Mouse (Mus musculus) gastrocnemius, postnatal 4 days (tissue): ENCODE measurements at regions not wholly inside any gene's neighbourhood (a gene's known extent, or its start where the extent isn't known, plus 50 kb on each side); places are given as distances from the start of the nearest gene placed in this dataset.

Experiments used
- DNase-seq, 2 experiments: peaks; one replicate each; pipeline ENCODE4 v3.0.0; 2021 to 2022; ENCODE audit warnings: low spot score in 2 of 2, mixed read lengths in 2 of 2

DNA sequence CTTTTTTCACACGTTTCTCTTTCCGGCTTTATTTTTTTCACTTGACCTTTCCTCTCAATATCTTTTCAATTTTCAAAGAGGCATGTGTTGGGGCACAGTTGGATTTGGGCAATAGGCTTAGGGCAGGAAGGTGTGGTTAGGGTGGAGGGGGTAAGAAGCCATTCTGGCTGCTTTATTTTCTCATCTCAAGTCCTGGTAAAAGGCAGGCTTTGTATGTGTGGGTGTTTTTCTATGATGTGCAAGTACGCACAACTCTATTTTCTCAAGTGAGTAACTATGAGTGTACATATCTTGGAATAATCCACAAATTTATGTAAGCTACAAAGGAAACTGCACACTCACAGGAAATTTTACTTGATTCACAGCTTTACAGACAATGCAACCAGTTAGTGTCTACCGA is 121.5 kb upstream of the Ifne start:
- DNase-seq: no peak

DNA sequence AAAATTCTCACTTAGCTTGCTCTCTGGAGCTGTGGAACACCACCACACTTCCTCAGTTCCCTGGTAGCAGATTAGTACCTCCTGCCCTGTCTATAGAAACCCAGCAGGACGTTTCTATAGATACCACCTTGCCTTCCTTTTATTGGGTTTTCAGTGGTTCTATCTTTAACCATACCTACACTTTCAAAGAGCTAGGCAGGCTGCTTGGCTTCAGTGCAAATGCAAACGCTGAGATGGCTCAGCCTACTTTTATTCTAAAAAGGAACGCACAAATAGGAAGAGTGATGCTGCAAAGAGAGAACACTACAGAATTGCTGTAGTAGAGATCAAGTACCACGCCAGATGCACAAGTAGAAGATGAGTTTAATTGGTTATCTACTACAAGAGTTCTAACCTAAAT is 120.9 kb upstream of the Ifne start:
- no peak for DNase-seq

DNA sequence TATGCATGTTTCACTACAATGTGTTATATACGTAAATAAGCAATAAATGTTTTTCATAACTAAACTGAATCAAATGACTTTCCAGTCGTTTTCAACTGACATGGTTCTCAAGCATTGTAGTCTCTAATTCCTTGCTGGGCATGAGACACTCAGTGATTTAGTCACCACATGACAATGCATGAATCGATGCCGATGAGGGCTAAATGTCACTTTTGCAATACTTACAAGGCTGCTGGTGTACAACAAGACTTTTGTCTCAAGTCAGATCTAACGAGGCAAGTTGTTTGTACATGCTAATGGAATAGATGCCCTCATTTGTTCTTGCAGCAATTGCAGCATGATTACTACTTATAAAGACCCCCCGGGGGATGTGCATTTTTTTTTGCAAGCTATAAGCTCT is 120.2 kb upstream of the Ifne start:
- no peak for DNase-seq

DNA sequence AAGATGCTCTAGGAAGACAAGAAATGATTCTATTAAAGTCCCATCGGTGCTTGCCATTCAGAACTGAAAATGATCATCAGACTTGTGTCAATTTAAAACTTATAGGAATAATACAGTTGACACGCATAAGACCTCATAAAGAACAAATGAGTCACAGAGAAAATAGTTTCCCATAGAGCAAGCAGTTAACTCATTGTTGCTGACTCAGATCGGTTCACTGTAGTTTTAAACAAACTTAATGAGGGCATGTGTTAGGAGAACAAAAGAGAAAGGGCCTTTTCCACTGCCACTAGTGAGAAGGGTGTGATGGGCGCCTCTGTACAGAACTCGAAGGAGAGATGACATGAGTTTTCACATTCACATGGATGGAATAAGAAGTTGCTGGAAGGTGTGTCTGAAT is 118.3 kb upstream of the Ifne start:
- DNase-seq: no peak

DNA sequence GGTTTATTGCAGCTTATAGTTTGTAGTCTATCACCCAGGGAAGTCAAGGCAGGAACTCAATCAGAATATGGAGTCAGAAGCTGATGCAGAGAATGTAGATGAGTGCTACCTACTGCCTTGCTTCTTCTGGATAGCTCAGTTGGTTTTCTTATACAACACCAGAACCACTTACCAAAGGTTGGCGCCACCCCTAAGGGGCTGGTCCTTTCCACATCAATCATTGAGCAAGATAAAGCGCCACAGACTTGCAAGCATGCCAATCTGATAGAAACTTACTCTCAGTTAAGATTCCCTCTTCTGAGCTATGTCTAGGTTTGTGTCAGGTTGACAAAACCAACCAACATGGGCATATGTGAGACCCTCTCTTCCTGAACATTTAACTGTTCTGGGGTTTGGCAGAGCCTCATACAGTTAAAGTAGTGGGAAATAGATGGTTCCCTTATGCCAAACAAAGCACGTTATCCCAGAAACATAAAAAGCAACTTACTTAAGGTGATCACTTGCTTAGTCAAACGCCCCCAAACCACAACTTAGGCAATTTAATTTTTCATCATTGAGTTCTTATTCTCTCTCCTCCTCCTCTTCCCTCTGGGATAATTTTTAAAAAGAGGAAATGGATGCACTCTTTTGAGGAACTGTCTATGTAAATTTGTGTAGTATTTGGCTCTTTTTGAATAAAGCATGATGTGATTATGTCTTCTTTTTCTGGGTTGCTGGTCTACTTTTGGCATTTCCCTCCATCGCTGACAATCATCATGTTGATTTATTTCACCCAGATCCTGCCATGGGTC is 115.3 kb upstream of the Ifne start:
- DNase-seq: no peak

DNA sequence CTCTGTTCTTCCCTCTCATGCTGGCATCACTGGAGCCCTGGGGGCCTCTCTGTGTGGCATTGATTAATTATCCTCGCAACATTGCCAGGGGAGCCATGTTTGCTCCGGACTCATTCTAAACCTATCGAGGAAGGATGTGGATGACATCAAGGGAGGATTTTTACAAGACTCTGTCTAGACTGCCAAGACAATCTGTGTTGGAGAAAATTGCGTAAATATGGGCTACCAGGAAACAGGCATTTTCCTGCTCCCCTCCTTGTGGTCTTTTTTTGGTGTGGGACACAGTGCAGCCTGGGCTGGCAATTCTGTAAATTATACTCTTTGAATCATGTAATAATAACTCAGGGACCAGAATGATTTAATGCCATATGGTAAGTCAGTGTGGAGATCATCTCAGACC is 114.5 kb upstream of the Ifne start:
- DNase-seq: no peak

DNA sequence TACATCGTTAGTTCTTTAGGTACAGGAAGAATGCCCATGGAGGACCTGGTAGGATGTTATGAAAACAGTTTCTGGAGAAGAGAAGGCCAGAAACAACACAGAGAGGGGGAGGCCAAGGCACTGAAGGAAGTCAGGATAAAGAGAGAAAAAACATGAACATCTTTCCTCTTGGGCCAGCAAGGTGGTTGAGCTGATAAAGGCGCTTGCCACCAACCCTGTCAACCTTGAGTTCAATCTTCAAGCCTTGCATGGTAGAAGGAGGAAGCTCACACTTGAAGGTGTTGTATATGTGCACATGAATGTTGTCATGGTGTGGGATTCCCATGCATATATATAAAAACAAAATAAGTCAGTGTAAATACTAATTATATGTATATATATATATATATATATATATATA is 112.5 kb upstream of the Ifne start:
- DNase-seq: no peak

DNA sequence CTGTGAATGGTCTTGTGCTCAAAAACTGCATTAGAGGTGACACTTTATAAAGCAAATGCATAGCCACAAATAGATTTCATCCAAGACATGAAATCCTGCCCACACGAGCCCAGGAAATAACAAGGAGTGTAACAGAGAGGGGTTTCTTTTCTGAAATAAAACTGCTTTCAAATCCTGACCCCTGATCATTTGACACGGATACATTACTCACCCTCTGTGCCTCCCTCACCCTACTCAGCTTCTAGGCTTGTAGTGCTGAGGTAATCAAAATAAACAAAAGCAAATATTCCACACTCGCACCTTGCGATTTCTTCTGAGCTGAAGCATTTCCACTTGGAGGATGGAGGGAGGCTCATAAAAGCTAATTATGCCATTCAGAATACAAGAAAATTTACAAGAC is 108.4 kb upstream of the Ifne start:
- no peak for DNase-seq

DNA sequence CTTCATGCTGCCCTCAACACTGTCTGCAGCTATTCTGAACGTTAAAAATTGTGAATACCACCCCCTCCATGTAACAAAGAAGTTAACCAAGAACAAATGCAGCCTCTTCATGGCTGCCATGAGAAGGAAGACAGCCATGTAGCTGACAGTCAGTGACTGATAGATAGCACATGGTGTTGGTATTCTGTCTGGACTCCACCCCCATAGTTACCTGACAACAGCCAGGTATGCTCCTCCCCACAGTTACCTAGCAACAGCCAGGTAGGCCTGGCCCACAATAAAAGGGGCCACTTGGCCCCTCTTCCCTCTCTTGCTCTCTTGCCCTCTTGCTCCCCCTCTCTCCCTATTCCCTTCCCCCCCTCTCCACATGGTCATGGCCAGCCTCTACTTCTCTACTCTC is 107.1 kb upstream of the Ifne start:
- DNase-seq: no peak

DNA sequence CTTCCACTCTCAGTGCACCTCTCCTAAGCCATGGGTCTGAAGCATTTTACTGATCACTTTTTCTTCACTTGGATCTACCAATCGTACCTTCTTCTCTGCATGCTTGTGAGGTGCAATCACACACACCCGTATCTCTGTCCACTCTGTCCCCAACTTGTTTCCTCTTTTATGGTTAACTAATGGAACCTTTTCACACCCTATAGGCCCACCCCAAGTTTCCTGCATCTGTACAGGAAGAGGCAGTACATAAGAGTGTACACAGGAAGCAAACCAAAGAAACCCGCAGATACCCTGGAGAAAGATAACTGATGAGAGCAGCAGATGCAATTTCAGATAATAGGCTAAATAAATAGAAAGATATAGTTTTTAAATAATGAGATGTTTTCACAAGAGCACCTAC is 102.5 kb upstream of the Ifne start:
- no peak for DNase-seq

DNA sequence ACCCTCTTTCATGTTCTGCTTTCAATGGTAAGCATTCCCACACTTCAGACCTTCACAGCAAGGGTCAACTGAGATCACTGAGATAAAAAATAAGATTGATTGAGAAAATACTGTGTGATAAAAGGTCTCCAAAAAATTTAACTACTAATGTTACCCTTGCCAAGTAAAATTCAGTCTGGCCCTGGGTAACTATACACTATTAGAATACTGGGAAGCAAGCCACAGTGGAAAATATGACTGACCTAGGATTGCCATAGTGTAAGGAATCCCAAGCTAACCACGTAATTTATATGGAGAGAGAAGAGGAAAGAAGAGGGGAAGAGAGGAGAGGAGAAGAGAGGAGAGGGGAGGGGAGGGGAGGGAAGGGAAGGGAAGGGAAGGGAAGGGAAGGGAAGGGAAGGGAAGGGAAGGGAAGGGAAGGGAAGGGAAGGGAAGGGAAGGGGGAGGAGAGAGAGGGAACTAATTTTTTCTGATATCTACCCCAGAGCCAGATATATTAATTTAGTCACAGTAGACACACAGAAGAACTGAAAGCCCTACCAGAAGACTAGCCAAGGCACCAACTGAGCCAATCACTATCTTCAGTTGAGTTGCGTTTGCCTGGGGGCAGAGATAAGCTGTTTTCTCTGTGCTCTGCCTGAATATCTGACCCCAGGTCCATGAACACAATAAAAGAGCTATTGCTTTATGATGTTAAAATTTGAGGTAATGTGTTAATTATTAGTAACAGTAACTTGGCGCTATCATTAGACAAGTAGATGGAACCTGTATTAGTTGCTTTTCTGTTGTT is 97.3 kb upstream of the Ifne start:
- no peak for DNase-seq

DNA sequence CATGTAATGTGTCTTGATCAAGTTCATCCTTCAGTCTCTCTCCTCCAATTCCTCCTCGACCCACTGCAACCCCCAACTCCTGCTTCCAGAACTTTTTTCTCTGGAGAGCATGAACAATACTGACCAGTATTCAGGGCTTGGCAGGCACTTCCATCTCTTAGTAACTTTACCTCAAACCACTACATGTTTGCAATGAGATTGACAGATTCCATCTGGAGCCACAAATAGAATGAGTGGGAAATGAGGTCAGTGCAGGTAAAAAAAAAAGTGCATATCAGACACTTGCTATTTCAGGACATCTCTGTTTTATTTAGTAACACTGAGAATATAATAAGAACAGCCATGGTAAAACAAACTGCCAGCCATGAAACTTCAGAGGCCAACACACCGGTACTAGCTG is 94.5 kb upstream of the Ifne start:
- DNase-seq: no peak

DNA sequence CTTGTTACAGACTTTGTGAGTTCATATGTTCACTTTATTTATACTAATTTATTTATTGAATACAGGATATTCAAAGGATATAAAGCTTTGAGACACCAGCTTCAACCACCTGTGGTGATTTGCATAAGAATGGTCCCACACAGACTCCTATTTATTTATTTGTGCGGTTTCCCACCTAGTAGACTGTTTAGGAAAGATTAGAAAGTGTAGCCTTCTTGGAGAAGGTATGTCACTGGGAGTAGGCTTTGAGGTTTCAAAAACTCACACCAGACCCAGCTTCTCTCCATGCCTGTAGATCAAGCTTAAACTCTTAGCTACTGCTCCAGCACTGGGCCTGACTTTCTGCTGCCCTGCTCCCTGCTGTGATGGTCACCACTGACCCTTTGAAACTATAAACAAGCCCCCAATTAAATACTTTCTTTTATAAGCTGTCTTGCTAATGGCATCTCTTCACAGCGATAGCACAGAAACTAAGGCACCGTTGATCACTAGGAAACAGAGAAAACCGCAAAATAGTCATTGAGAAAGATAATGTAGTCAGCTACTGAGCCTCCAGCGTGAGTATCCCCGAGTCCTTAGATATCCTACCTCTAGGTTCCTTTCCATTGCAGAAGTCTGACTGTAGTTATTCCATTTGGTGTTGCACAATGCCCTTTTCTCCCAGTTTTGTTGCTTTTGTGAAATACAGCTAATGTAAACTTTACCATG is 89.3 kb upstream of the Ifne start:
- DNase-seq: no peak

DNA sequence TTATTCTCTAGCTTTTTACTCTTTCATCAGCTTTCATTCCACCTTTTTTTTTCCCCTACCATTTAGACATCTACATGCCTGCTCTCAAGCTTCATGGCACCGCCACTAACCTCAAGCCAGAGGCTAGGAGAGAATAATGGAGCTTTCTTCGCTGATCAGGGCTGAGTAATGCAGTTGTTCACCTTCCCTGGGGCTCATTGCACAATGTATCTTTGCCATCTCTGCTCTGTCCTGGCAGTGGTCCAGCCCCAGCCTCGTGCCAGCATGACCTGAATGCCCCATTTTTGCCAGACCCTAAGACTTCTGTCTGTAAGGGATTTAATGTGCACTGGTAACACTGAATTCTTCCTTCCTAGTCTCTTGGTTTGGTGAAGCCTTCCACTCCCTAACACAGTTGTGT is 79.6 kb upstream of the Ifne start:
- no peak for DNase-seq

DNA sequence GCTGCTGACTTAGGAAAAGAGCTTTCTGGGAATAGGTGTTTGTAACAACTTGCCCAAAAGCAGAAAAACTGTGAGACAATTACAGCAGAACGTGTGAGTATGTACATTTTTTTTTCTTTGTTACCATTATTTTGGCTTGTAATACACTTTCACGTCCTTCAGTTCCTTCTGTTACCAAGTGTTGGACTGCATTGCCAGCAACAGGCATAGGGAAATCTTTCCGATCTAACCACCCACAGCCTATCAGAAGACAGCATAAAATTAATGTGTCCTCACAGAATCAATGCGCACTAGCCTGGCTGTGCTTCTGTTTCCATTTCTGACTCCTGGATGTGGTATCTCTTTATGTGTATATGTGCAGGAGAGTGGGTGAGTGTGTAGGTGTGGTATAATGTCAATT is 76.6 kb upstream of the Ifne start:
- DNase-seq: no peak

DNA sequence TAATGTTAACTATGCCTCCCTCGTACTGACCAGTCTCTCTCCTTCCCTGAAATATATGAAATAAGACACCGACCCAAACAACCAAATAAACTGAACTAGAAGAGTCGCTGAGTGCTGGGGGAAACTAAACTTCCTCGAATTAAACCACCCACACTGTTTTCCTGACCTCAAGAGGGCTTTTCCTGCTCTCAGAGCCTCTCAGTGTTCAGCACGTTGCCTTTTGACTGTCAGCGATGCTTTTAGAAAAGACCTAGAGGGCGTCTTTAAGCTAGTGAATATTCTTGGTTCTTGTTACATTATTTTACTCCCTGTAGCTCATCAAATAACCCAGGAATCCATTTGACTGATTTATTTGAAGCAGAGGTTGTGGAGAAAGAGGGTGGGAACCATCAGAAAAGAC is 76.2 kb upstream of the Ifne start:
- no peak for DNase-seq

DNA sequence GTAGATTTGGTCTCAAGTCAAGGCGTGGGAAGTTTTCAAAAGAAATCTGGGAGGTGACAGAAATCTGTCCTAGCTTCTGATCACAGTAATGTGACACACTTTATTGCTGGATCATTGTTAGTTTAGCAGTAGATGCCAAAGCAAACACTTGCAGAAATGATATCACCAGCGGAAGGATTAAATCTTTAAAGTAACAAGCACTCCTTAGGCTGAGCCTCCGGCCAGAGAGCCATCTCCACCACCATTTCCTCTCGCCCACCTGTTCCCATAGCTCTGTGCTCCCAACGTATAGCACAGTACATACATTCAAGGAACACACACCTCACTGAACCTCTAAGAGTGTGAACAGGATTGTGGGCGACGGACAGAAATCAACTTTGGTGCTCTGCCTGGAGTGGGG is 75.6 kb upstream of the Ifne start:
- no peak for DNase-seq

DNA sequence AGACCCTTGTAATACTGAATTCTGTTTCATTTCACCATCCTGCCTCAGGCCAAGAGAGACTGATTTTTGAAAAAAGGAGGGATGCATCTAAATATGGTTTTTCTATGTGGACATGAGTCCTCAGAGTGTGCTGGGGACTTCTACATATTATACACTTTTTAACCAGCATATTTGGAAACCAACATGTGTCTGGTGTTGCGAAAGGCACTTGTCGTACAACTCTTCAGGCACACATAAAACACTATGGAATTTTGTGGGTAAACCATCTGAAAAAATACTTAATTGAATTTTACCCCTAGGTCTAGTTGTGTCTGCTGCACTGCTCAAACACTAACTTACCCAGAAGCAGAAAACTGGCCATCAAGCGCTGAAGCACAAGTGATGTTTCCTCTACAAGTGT is 74.0 kb upstream of the Ifne start:
- no peak for DNase-seq

DNA sequence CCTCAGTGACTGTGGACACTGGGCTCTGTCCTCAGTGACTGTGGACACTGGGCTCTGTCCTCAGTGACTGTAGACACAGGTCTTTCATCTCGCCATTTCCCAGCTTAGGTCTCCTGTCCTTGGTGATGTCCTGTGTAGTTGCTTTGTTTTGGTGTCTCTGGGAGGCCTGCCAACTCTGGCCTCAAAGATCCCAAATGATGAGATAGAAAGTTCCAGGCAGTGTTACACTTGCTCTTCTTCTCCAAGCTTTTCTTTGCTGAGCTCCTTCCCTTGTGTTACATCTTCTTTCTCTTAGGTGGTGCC is 71.0 kb upstream of the Ifne start:
- DNase-seq: no peak

DNA sequence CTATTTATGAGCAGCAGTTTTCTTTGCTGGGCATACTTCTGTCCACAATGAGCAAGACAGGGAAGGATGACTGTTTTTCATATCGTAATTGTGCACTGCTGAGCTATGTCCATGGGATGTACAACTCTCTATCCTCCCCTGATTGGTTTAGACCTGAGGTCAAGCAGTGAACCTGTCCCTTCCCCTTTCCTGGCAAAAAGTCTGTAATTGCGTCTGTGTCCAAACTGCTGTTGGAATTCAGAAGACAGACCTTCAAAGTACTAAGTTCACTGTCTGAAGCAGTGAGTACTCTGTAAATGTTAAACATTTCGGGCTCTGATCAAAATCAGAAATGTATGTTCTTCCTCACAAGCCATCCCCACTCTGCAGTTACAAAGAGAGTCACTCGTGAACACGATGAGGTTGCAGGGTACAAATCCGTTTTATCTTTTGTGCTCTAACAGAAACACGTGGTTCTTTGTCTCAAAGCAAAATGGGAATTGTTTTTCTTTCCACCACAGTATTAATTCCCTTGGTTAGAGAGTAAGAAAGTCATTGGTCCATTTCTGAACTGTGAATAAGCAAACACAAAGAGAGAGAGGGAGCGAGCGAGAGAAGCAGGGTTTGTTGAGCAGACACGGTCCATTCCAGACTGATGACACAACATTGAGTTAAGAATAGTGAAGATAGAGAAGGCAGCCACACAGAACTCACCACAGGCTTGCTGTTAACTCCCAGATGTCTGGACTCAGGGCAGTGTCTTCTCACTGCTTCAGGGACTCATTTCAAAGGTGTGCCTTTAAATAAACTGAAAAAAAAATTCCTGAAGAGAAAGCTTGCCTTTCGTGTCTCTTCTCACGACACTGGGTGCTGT is 70.4 kb upstream of the Ifne start:
- no peak for DNase-seq

DNA sequence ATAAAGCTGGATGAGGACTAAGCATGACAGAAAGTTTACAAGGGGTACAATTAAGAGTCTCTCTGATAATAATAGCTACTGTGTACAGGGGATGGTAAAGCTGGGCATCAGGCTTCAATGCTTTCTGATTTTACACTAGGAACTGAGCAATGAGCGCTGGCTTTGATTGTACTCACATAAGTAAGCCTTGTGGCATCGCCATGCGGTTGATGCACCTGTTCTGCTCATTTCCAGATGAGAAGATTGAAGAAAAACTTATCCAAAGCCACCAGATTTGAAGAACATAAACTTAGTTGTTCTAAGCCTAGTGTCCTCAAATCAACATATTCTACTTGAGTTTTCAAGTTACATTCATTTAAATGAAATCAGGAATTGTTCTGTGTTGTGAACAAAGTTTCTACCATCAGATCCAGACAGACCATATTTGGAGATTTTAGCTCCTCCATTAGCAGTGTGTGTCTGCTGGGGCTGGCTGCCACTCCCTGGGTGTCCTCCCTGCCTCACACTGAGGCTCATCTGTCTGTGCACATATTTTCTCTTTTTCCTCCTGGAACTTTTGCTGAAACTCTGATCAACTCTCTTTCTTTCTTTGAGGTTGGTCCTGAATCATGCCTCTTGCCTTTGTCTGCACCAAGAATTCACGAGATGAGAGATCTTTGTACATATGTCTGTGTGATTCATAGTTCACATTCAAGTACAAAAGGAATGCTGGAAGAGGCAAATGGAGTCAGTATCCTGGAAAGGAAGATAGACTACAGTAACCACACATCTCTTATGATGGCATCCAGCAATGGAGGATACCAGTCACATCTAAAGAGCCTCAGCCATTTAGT is 68.2 kb upstream of the Ifne start:
- DNase-seq: no peak
